Mouse (Mus musculus): ENCODE measurements around the gene Bco1.

DNA sequence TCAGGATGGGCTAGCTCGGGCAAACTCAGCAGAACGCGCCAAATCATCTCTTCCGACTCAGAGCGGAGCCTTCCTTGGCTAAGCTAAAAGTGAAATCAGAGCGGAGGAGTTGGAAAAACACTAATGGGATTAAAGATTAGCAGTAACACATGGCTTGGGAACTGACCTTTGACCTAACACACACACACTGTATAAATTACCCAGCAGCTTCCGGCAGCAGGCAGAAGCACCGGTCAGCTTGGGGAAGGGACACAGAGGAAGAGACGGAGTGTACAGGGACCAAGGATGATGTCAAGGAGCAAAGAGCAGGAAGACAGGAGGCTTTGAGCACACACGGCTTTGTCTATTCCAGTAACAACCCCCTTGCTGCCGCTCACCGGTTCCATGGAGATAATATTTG, at the start of gene Bco1:
- TF ChIP-seq CTCF (IDR thresholded peaks at IDR 0.05; ENCODE audit: borderline replicate concordance, insufficient read depth, low read depth, low read length) = no peak
- TF ChIP-seq POLR2A (IDR thresholded peaks at IDR 0.05; ENCODE audit: borderline replicate concordance, insufficient read depth, low read length) = no peak
